Mouse (Mus musculus) CD4-positive, CD25-positive, alpha-beta regulatory T cell, adult 4 months (primary cell): Measurements from ENCODE around the gene Olfr1418. TPM values are rescaled to one million over a fixed set of nuclear protein-coding genes. Genes with fewer than 3 reads are reported as not detected.
"Not testable (repeated sequence)": the region's sequence is repeated elsewhere in the genome, so short reads cannot be mapped to it uniquely, and the experiment has no call there.

Source experiments
- ATAC-seq: one replicate; pipeline ENCODE4 v1.8.0; 2017
- polyA plus RNA-seq, 2 experiments: library from polyadenylated mRNA; unstranded; fragments of 100-300 nt; shearing (Covaris generic); gene quantifications; one replicate each; pipeline ENCODE4 v1.2.1; 2017

Gene Olfr1418
- polyA plus RNA-seq = not detected

DNA sequence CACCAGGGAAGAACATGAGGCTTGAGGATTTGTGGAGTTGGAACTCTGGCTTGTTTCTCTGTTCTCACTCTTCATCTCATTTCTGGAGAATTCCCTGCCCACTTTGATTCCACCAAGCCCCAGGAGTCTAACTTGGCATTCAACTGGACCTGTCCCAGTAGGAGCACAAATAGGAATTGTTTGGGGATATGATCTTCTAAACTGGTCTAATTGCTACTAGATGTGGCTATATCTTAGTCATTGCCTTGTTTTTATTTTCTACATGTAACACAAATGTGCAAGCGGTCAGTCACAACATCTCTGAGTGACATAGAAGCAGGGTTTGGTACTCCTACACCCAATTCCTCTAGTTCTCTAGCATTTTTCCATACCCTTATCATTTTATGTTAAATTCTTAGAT lies at the start of gene Olfr1418:
TSS of gene Olfr1418 (minus strand) at position 101 of the 400 bp plus-strand sequence.
- ATAC-seq = no peak

DNA sequence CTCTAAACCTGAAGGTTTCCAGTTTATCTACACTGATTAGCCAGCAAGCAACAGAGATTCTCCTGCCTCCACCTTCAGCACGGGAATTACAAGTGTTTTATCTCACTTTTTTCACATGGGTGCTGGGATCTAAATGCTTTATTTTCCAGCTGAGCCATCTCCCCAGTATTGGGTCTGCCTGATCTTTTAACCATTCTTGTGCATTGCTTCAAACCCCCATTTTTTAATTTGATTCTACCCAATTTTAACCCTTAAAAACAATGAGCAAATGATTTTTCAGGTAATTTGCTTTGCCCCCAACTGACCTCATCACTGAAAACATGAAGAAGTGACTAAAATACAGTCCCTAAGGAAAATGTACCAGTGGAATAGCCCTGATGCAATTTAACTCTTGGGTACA lies 25.4 kb upstream of the Olfr1418 start, which contains the start of gene Olfr1420:
TSS of gene Olfr1420 (plus strand) at position 301 of the 400 bp plus-strand sequence.
- ATAC-seq = no peak

DNA sequence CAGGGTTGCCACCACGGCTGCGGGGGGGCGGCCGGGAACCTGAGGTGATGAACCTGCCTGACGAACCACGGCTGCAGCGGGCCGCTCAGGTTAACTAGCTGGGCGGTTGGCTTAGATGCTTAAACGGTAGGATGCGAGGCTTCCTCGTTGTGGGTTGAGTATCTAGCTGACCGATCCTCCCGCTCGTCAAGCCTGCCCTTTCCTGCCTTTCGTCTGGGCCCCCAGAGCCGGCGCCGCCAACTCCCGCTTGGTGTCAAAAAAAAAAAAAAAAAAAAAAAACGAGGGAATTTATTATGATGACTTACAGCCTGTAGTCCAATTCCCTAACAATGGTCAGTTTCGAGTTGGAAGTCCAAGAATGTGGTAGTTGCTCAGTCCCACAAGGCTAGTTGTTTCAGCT lies 17.5 kb upstream of the Olfr1418 start:
- not testable (repeated sequence) for ATAC-seq

DNA sequence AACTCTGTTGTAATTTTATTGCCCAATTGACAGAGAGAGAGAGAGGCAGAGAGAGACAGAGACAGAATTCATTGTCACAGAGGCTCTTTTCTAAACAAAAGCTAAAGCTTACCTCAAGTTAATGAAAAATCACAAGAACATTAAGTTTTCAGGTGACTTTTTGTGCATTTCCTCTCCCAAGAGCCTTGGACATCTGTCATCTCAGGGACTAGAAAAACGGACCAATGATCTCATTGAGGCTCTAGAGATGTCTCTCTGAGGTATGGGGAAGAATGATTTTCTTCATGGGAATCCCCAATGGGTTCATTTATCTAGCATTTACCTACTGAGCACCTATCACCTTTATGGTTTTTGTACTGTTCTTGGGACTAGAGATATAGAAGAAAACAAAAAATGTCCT lies 14.1 kb upstream of the Olfr1418 start, which contains the start of gene Olfr1419:
TSS of gene Olfr1419 (minus strand) at position 101 of the 400 bp plus-strand sequence.
- no peak for ATAC-seq

DNA sequence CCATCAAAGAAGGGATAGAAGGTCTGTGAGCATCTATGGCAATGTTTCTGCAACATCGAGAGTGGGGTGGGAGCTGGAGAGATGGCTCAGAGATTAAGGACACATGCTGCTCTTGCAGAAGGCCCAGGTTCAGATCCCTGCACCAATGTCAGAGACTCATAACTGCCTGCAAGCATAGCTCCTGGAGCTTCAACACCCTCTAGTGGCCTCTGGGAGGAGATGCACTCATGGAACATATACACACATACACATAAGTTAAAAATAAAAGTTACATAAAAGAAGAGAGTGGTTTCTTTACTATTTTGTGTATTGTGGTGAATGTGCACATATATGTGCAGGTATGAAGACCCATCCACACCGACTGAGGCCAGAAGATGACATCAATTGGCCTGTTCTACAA lies 7.0 kb upstream of the Olfr1418 start:
- no peak for ATAC-seq

DNA sequence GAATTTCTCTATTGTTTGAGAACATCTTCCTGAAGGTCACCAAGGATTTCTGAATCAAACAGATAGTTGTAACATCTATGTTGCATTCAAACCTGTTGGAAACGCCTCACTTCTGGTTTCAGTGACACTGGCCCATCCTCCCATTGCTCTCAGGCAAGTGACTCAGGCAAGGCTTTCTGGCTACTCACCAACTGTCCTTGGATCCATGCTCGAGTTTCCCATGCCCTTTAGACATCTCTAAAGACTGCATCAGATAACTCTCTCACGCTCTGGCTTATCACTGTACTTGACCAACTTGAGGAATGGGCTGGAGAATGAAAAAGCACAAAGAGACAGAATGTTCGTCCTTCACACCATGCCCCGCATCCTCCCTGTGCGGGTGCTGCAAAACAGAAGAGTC lies 4.4 kb downstream of the Olfr1418 start:
- ATAC-seq = no peak

DNA sequence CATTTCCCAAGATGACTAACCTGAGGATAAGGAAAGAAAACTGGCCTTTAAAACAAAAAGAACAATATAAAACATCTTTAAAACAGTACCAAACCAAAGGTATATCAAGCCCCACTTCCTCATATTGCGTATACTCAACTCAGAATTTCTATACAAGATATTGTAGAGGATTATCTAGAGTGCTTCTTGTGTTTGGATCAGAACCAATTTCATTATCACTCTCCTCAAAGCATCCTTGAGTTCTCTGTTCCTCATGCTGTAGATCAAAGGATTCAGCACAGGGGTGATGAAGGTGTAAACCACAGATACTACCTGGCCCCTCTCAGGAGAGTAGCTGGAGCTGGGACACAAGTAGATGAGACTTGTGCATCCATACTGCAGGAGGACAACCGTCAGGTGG lies 6.0 kb downstream of the Olfr1418 start:
- no peak for ATAC-seq

DNA sequence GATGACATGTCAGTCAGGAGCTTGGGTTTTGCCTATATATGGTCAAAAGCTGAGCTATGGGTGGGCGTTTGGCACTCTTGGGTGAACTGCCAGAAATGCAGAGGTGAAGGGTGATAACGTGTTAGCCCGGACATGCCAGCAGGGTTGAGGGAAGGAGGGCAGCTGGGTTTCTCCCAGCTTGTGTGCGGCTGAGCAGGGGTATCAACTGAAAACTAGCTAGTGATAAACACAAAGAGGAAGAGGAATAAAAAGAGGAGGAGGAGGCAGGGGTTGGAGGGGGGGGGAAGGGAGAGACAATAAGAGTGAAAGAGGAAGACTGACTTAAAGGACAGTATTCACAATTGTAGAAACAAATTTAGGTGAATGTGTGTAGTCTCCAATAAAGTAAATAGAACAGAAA lies 8.2 kb downstream of the Olfr1418 start:
- no peak for ATAC-seq

DNA sequence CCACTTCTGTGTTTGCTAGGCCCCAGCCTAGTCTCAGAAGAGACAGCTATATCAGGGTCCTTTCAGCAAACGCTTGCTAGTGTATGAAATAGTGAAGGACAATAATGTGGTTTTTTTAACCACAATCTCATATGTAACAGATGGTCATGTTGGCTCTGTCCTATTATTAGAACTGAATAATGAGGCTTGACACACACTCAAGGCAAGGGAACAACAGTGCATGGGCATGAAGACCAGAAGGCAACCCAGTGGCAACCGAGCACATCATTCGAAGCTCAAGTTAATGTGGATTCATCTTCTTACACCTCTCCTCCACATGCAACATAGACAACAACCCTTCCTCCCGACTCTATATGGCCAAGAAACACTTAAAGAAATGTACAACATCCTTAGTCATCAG lies 14.5 kb downstream of the Olfr1418 start:
- ATAC-seq = no peak

DNA sequence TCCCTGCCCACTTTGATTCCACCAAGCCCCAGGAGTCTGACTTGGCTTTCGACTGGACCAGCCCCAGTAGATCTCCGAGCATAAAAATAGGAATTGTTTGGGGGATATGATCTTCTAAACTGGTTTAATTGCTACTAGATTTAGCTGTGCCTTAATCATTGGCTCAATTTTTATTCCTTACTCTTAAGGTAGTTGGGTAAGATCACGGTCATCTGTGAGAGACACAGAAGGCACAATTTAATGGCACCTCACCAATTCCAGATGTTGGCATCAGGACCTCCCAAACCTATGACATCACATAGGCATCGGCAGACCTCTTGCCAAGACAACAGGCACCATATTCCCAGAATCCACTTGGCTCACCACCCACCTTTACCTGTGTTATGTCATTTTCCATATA lies 21.7 kb downstream of the Olfr1418 start, which contains the start of gene Olfr1417:
TSS of gene Olfr1417 (minus strand) at position 101 of the 400 bp plus-strand sequence.
- ATAC-seq = no peak

DNA sequence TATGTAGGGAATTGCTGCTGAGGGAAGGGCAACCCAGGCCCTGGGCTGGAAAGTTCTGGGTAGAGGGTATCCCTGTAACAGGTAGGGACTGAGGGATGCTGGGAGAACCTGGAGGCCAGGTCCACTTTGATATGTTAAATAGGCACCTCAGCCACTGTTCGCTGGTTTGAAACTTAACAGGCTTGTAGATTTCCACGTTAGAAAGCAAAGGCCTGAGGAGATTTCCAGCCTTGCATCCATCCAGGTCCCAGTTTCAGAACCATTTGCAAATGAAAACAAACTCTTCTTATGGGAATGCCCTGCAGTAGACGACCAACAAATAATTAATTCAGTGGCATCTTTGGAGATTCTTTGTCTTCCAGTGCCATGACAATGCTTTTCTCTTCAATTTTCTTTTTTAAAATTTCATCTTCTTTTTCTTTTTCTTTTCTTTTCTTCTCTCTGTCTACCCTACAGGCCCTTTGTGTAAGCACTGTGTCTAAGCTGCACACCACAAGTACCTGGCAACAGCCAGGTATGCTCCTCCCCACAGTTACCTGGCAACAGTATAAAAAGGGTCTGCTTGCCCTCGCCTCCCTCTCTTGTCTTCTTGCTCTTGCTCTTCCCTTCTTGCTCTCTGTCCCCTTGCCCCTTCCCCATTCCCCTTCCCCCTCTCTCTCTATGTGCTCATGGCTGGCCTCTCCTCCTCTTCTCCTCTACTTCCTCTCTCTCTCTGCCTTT lies 37.4 kb downstream of the Olfr1418 start:
- ATAC-seq = no peak

DNA sequence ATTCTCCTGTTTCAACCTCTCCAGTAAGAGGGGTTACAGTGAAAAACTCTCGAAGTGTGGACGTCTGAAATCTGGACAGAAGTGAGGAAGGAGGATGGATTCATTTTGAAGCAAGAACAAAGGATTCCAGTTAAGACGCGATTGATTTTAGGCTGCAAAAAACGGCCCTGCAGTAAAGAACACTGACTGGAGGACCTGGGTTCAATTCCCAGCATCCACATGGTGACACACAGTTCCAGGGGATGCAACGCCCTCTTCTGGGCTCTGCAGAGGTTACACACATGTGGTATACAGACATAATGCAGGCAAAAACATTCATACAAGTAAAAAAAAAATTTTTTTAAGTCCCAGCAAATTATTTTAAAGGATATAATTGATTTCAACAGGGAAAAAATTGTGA lies 40.7 kb downstream of the Olfr1418 start:
- no peak for ATAC-seq

DNA sequence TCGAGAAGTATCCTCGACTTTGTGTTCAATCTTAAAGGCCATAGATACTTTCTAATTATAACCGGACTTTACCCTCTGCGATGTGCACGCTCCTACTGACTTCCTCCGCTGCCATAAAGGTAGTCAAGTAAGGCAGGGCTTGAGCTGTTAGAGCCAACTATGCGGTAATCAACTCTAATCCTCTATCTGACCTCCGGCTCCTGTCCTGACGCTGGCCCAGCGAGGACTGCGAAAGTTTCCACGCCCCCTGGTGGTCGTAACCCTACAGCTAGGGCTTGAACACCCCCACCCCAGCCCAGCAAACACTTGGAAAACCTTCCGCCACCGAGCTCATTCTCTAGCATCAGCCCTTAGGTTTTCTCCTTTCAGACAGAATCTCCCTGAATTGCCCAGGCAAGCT lies 41.1 kb downstream of the Olfr1418 start:
- no peak for ATAC-seq

DNA sequence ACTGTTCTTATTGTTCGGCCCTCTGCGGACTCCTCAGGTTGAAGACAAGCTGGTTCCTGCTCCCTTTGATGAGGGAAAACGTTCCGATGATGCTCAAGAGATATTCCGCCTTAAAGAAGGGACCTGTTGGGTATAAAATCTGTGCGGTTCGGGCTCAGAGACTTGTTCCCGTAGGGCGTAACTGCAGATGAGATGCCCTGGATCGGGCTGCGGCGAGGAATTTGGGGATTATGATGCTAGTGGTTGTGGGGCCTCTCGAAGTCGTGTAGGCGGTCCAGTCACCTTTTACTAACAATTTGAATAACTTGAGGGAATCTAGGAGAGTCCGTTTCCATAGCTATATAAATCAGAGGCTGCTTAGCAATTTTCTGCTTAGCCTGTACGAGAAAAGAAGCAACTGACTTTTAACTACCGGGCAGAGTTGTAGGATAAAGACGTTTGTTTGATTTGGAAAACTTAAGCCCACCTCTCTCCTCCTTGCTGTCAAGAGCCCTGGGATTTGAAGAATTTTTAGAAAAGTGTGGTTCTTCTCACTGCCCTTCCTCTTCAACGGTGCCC lies 41.6 kb downstream of the Olfr1418 start, which contains the start of gene Stx3:
TSS of gene Stx3 (minus strand) at position 261 of the 558 bp plus-strand sequence.
- ATAC-seq = no peak

DNA sequence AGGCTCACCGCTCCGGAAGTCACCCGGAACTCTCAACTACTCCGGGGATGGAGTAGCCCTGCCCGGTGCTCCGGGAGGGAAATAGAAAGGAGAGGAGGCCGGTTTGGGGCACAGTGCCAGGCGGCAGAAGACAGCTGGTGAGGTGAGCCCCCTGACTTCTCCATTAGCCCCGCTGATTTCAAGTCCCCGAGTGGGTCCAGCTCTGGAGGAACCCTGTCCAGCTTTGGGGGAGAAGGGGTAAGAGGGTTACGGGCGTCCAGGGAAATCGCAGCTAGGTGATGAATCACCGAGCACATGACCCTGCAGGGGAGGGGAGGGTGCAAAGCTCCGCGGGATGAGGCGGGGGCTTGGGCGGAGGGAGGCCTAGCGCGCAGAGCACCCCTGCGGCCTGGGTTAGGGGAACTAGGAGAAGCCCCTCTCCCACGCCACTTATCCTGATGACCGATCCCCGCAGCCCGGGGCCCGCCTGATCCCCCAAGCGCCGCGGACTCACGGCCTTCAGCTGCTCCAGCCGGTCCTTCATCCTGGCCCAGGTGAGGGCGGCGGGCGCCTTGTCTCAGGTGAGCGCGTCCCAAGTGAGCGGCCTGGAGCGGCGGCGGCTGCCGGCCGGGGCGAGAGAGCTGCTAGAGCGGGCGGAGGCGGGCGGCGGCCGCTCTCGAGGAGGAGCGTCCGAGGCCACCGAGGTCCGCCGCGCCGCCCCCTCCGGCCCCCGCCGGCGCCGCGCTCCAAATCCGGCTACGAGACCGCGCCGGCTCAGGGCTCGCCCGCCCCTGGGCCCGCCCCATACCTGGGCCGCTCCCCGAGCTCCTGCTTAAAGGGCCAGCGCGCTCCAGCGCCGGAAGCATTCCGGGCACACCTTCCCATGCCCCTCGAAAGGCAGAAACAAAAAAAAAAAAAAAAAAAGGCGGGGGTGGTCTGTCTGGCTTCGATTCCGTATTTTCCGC lies 42.4 kb downstream of the Olfr1418 start:
- ATAC-seq = no peak

DNA sequence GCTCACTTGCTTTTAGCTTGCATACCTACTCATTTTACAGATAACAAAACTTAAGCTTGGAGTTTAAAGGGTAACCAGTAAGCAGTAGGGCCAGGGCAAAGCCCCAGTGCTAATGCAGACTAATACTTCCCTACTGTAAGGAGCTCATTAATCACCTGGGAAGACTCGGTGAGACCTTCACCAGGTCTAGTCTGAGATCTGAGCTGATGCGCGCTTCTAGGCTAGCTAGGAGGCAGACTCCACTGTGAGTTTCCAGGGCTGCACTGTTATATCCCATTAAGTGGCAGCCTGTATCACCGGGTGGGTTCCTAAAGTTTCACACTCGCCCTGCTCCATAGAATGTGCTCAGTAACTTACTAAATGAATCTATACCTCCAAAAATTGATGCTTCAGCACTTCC lies 43.3 kb downstream of the Olfr1418 start:
- no peak for ATAC-seq

DNA sequence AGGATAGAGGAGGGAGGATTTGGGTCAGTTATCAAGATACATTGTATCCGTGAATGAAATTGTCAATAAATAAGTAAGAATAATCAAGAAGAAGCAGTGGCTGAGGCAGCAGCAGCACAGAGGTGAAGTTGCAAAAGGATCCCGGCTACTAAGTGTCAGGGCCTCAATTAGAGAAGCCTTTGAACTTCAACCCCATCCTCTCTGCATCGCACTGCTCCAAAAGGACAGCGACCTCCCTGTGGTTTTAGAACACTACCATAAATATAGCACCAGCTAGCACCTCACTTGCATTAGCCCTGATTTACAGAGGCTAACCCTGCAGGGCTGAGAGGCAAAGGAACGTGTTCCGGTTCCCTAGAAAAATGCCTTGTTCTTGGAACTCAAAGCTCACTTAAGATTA lies 44.2 kb downstream of the Olfr1418 start:
- ATAC-seq = no peak

DNA sequence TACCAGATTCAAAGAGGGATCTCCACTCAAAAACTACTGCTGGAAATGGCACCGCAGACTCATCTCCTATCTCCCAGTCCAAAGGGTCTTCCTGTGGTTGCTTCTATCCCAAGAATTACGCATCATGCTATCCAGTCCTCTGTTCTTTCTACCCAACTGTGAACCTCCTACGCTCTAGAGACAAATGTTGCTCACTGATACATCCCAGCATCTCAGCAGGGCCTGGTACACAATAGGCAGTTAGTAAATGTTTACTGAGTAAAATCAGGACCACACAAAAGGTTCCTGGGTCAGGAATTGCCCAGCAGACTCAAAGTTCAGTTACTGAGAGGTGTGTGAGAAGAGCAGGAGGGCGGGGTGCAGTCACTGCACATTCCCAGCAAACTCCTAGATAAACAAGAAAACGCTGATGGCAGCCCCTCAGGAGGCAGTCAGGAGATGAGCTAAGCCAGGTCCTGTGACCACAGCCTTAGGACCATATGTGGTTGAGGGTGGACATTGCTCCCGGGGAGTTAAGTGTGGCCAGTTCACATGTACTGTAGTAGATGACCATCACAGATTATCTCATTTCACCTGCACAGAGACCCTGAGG lies 46.0 kb downstream of the Olfr1418 start:
- no peak for ATAC-seq

DNA sequence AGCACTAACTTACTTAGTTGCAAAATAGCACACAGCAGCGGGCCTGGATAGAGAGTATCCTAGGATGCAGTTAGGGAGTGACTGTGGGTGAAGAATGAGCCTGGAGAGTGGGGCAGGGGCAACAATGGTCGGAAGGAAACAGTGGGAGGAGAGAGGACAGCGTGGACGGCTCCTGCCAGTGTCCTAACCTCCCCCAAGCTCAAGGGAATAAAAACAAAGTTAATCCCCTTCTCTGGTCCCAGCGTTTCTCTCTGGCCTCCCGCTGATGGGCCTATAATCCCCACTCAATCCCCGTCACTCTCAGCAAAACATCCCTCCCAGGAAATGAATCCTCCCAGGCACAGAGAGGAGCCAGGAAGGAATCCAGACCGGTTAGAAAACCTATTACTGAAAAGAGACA lies 47.2 kb downstream of the Olfr1418 start:
- ATAC-seq = no peak

DNA sequence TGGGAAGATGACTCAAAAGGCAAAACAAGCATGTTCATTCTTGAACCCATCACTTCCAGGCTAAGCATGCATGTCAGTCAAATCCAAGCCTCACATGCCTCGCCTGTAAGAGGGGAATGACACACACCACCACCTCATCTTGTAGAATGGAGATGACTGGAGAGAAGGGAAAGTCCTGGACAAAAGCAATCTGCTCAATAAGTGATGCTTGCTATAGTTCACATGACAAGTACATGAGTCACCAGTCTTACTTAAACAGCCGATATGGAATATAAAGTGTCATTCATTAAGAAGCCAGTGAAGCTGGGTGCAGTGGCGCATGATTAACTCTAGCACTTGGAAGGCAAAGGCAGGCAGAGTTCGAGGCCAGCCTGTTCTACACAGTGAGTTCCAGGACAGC lies 47.7 kb downstream of the Olfr1418 start:
- ATAC-seq = no peak

DNA sequence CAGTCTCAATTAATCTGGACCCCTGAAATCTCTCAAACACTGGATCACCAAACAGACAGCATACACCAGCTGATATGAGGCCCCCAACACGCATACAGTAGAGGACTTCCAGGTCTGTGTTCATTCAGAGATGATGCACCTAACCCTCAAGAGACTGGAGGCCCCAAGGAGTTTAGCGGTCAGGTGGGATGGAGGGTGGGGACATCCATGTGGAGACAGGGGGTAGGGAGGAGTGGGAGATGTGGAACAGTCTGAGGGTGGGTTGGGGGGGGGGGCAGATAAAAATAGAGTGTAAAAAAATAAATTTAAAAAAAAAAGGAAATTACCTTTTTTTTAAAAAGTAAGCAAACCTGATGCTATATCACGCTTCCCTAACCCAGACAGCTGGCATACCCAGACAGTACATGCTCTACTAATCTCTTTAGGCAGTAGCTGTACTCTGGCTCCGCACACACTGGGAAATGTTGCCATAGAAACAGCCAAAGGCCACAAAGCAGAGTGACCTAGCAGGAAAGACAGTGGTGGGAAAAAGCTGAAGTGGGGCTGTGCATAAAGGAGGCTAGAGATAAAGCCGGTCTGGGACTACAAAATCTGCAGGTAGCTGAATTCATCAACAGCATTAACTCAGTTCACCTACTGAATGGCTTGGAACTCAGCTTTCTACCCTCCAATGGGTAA lies 49.0 kb downstream of the Olfr1418 start:
- ATAC-seq = no peak

DNA sequence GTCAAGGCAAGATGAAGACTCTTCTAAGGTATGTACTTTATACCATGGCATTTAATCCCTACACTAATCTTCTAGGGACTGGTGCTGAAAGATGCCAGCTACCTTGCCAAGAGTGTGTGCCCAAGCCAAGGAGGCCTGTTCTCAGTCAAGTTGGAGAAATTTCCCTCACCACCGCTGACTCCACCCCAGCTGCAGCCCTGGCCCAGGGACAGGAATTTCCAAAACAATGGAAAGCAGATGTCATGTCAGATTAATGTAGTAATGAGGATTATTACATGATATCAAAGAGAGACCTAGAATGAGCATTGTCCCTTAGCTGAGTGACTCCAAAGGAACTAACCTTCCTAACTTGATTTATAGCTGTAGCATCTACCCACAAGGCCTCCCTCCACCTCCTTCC lies 50.0 kb downstream of the Olfr1418 start:
- ATAC-seq = no peak
